Mouse (Mus musculus): Measurements from ENCODE around the gene Gpr158. TPM values are rescaled to one million over a fixed set of nuclear protein-coding genes. Genes with fewer than 3 reads are reported as not detected.

The Gpr158 gene
- polyA plus RNA-seq, 1 experiment from 2014 or later: 0.03 TPM

DNA sequence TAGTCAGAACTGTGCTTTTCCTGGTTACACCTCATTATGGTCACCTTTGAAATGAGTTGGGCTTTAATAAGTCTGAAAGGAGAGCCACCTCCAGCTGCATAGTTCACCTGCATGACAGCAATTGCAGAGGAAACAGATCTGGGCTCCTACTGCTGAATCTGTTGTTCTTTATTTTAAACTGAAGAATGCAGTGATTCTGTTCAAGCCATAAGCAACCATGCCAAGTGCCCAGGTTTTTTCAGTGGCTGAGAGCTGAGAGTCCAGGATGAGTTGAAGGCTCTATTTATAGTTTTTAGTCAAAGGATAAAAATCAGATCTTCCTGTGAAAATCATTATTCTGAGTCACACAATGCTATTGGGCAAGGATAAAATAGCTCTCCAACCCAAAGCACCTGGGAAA lies 496.7 kb downstream of the Gpr158 start:
- Histone ChIP-seq H3K9ac (no peak overlapping the region), H3K4me1 (replicated peaks) (no peaks in the 10 kb centered on the region), H3K36me3 (no peaks in the 10 kb centered on the region), H3K4me2 (replicated peaks) (no peak overlapping the region), H3K4me3 (replicated peaks) (no peak overlapping the region), H3K27me3 (replicated peaks) (no peaks in the 10 kb centered on the region), H3K9me3 (no peaks in the 10 kb centered on the region), H3K27ac (no peak overlapping the region)
- ATAC-seq: no peak

Other genes starting within 250 kb of the Gpr158 start
- 0.41 and 0.57 TPM in 2 replicates for gene Enkur, start 162.2 kb upstream of the Gpr158 start, polyA plus RNA-seq (2015; fragmentation: Nextera tagmentation; extraction: Ambion mirVana)
- 5.5 and 5.9 TPM in 2 replicates for gene Thnsl1, start 161.8 kb upstream of the Gpr158 start, polyA plus RNA-seq (2015; fragmentation: Nextera tagmentation; extraction: Ambion mirVana)